Mouse (Mus musculus) C2C12 (cell line): ENCODE measurements around the gene Mtor. TPM values are rescaled to one million over a fixed set of nuclear protein-coding genes. Genes with fewer than 3 reads are reported as not detected.

Experiments
- H3K27me3 ChIP-seq: one replicate; pipeline ENCODE4 v1.6.1; 2011; ENCODE audit not compliant: control insufficient read depth, insufficient read depth, insufficient read length
- H3K36me3 ChIP-seq: one replicate; pipeline ENCODE4 v1.6.1; 2011; ENCODE audit not compliant: control insufficient read depth, insufficient read depth
- H3K4me3 ChIP-seq: one replicate; pipeline ENCODE4 v1.5.1; 2011; ENCODE audit warnings: mild to moderate bottlenecking, control low read depth; ENCODE audit not compliant: poor library complexity, insufficient read depth, severe bottlenecking
- H3K79me2 ChIP-seq: one replicate; pipeline ENCODE4 v1.6.1; 2011; ENCODE audit not compliant: control insufficient read depth, insufficient read depth
- H3K79me3 ChIP-seq: one replicate; pipeline ENCODE4 v1.6.1; 2011; ENCODE audit warnings: low read depth, control low read depth
- H3ac ChIP-seq: one replicate; pipeline ENCODE3; 2011; ENCODE audit warnings: low read depth; ENCODE audit not compliant: control insufficient read depth, insufficient read length
- CEBPB ChIP-seq: IDR thresholded peaks from one replicate; pipeline ENCODE4 v1.6.1; 2011; ENCODE audit warnings: low read depth, mild to moderate bottlenecking, control low read depth, moderate library complexity
- CTCF ChIP-seq: IDR thresholded peaks from one replicate; pipeline ENCODE4 v1.5.1; 2011; ENCODE audit not compliant: control insufficient read depth, insufficient read depth, insufficient read length
- FOSL1 ChIP-seq: IDR thresholded peaks from one replicate; pipeline ENCODE4 v1.8.0; 2011; ENCODE audit warnings: mild to moderate bottlenecking, low read length; ENCODE audit not compliant: poor library complexity, insufficient read depth, severe bottlenecking
- MAX ChIP-seq: IDR thresholded peaks from one replicate; pipeline ENCODE4 v1.6.1; 2011; ENCODE audit warnings: mild to moderate bottlenecking, control low read depth
- MYOD1 ChIP-seq: IDR thresholded peaks from one replicate; pipeline ENCODE4 v1.6.1; 2011; ENCODE audit warnings: low read depth; ENCODE audit not compliant: control insufficient read depth, insufficient read length
- MYOG ChIP-seq: IDR thresholded peaks from one replicate; pipeline ENCODE4 v1.6.1; 2011; ENCODE audit not compliant: control insufficient read depth, insufficient read length; ENCODE audit errors: extremely low read depth
- USF1 ChIP-seq: IDR thresholded peaks from one replicate; pipeline ENCODE4 v1.6.1; 2011; ENCODE audit warnings: low read depth, mild to moderate bottlenecking, control low read depth, moderate library complexity
- polyA plus RNA-seq: library from polyadenylated mRNA; unstranded; fragments of >200 nt; fragmentation: generic; extraction: Trizol; gene quantifications from one replicate; pipeline ENCODE4 v1.2.1, GENCODE M21; 2012; ENCODE audit warnings: missing spikeins

Mtor gene
- polyA plus RNA-seq, 1 experiment = 20.0 TPM

GRCm38 (mm10) chr4:148469487-148470252 lies 21.3 kb downstream of the Mtor start:
- Histone ChIP-seq H3K79me3 (no peaks in the 10 kb centered on the region), H3K4me3 (no peak overlapping the region), H3K79me2 (no peaks in the 10 kb centered on the region), H3K27me3 (no peaks in the 10 kb centered on the region), H3K36me3 (peaks cover 70% of the 10 kb centered on the region), H3ac (no peak overlapping the region)
- TF ChIP-seq USF1 = no peak
- TF ChIP-seq MYOD1 = no peak
- no peak for TF ChIP-seq FOSL1
- no peak for TF ChIP-seq MAX
- no peak for TF ChIP-seq CTCF
- TF ChIP-seq MYOG = no peak
- no peak for TF ChIP-seq CEBPB

- H3K36me3 ChIP-seq = peaks cover 63% of the 10 kb centered on the region
- TF ChIP-seq MYOD1 (no peak), CTCF (no peak), FOSL1 (no peak), CEBPB (no peak), MYOG (no peak), MAX (no peak), USF1 (no peak)
- H3ac ChIP-seq = no peak overlapping the region
- no peak overlapping the region for H3K4me3 ChIP-seq
- H3K79me2 ChIP-seq = no peaks in the 10 kb centered on the region
- no peaks in the 10 kb centered on the region for H3K79me3 ChIP-seq
- no peaks in the 10 kb centered on the region for H3K27me3 ChIP-seq
Measured at GRCm38 (mm10) chr4:148471363-148471806, 23.0 kb downstream of the Mtor start.

GRCm38 (mm10) chr4:148472436-148473174 lies 24.2 kb downstream of the Mtor start:
- Histone ChIP-seq H3K36me3 (peaks cover 60% of the 10 kb centered on the region), H3K79me2 (no peaks in the 10 kb centered on the region), H3K79me3 (no peaks in the 10 kb centered on the region), H3ac (no peak overlapping the region), H3K27me3 (no peaks in the 10 kb centered on the region), H3K4me3 (no peak overlapping the region)
- TF ChIP-seq CTCF = no peak
- TF ChIP-seq MAX = no peak
- no peak for TF ChIP-seq USF1
- no peak for TF ChIP-seq MYOG
- no peak for TF ChIP-seq CEBPB
- no peak for TF ChIP-seq FOSL1
- no peak for TF ChIP-seq MYOD1

GRCm38 (mm10) chr4:148473496-148473895 lies 25.1 kb downstream of the Mtor start:
- Histone ChIP-seq H3K27me3 (no peaks in the 10 kb centered on the region), H3K36me3 (peaks cover 63% of the 10 kb centered on the region), H3K4me3 (no peak overlapping the region), H3K79me2 (no peaks in the 10 kb centered on the region), H3ac (no peak overlapping the region), H3K79me3 (no peaks in the 10 kb centered on the region)
- TF ChIP-seq MYOD1 (no peak), CEBPB (no peak), MAX (no peak), USF1 (no peak)

GRCm38 (mm10) chr4:148480245-148480644 lies 31.8 kb downstream of the Mtor start:
- H3K27me3 ChIP-seq = no peaks in the 10 kb centered on the region
- no peaks in the 10 kb centered on the region for H3K79me2 ChIP-seq
- peaks cover 41% of the 10 kb centered on the region for H3K36me3 ChIP-seq
- H3K4me3 ChIP-seq = no peak overlapping the region
- H3K79me3 ChIP-seq = no peaks in the 10 kb centered on the region
- TF ChIP-seq MAX = no peak
- no peak for TF ChIP-seq CEBPB
- TF ChIP-seq MYOG = no peak
- TF ChIP-seq CTCF = no peak
- TF ChIP-seq USF1 = no peak
- no peak for TF ChIP-seq FOSL1
- TF ChIP-seq MYOD1 = no peak
- H3ac ChIP-seq = no peak overlapping the region
